Mouse (Mus musculus) stomach, embryonic 14.5 days (tissue): ENCODE measurements around the gene Prcd. TPM values are rescaled to one million over a fixed set of nuclear protein-coding genes. Genes with fewer than 3 reads are reported as not detected.

Experiments used
- ATAC-seq: fragments of 200-750 bp; cut with Nextera tagmentation; 2 replicates; pipeline ENCODE4 v1.8.0; 2017; ENCODE audit warnings: low read depth, moderate TSS enrichment; ENCODE audit not compliant: insufficient number of reproducible peaks, insufficient read depth, low FRiP score
- H3K27ac ChIP-seq: fragments of 300-500 bp; sonication (generic); 2 replicates; pipeline ENCODE4 v1.5.1; 2014; ENCODE audit warnings: mild to moderate bottlenecking, low read length, moderate library complexity, mixed read lengths
- H3K27me3 ChIP-seq: fragments of 300-500 bp; sonication (generic); 2 replicates; pipeline ENCODE4 v1.6.1; 2014; ENCODE audit warnings: low read length, control low read depth, mixed read lengths; ENCODE audit not compliant: control insufficient read depth, insufficient read depth
- H3K36me3 ChIP-seq: fragments of 300-500 bp; sonication (generic); 2 replicates; pipeline ENCODE4 v1.6.1; 2014; ENCODE audit warnings: mild to moderate bottlenecking, control low read depth, low read length, moderate library complexity, mixed read lengths; ENCODE audit not compliant: control insufficient read depth, insufficient read depth
- H3K4me1 ChIP-seq: fragments of 300-500 bp; sonication (generic); 2 replicates; pipeline ENCODE4 v1.6.1; 2014; ENCODE audit warnings: low read length, control low read depth, mixed read lengths; ENCODE audit not compliant: control insufficient read depth, insufficient read depth
- H3K4me2 ChIP-seq: fragments of 300-500 bp; sonication (generic); replicated peaks from 2 replicates; pipeline ENCODE4 v1.6.1; 2014; ENCODE audit warnings: low read depth, low read length, control low read depth
- H3K4me3 ChIP-seq: fragments of 300-500 bp; sonication (generic); 2 replicates; pipeline ENCODE4 v1.5.1; 2014; ENCODE audit warnings: low read depth, low read length, control low read depth
- H3K9ac ChIP-seq: fragments of 300-500 bp; sonication (generic); replicated peaks from 2 replicates; pipeline ENCODE4 v1.6.1; 2014; ENCODE audit warnings: low read depth, mild to moderate bottlenecking, control low read depth, low read length, moderate library complexity, mixed read lengths
- H3K9me3 ChIP-seq: fragments of 300-500 bp; sonication (generic); 2 replicates; pipeline ENCODE4 v1.6.1; 2016; ENCODE audit warnings: low read depth, low read length, control low read depth; ENCODE audit not compliant: control insufficient read depth
- WGBS: fragments of 180-500 bp; shearing (Covaris S2); extraction: QIAGEN DNeasy Blood & Tissue Kit; methylation state at CpG from one replicate; pipeline ENCODE4 v1.1.7; 2014; 5-methylcytosine and 5-hydroxymethylcytosine counted together
- polyA plus RNA-seq: library from polyadenylated mRNA; unstranded; fragments of >200 nt; fragmentation: Nextera tagmentation; extraction: Ambion mirVana; gene quantifications from 2 replicates; pipeline ENCODE4 v1.2.1, GENCODE M21; 2014

The Prcd gene
- polyA plus RNA-seq, 1 experiment from 2014 or later = 1.2 TPM

DNA sequence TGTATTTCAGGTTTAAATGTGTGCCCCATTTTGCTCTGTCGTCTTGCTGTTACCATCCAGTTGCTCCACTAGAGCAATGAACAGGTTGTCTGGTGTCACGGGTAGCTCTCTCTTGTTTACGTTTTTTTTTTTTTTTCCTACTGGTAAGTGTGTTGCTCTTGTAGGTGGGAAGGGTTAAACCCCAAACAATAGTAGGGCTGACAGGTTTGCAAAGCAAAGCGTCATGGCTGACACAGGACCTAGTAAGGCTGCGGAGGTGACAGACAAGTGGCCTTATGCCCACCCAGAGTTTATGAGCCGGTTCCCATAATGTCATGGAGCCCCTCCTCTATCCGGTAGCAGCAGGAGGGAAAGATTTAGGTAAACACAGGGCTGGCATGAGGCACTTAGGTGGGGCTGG lies 53.0 kb downstream of the Prcd start:
- H3K9ac ChIP-seq = no peak overlapping the region
- no peaks in the 10 kb centered on the region for H3K36me3 ChIP-seq
- no peak overlapping the region for H3K4me2 ChIP-seq
- H3K4me3 ChIP-seq = no peak overlapping the region
- no peak for ATAC-seq
- no peaks in the 10 kb centered on the region for H3K27me3 ChIP-seq
- no peak overlapping the region for H3K27ac ChIP-seq
- H3K4me1 ChIP-seq = 0 out of 2 replicates have a peak, but pooled peaks cover 3% of the 10 kb centered on the region
- no peaks in the 10 kb centered on the region for H3K9me3 ChIP-seq
- WGBS = 56% methylated on average over 7 of the region's 7 CpGs

DNA sequence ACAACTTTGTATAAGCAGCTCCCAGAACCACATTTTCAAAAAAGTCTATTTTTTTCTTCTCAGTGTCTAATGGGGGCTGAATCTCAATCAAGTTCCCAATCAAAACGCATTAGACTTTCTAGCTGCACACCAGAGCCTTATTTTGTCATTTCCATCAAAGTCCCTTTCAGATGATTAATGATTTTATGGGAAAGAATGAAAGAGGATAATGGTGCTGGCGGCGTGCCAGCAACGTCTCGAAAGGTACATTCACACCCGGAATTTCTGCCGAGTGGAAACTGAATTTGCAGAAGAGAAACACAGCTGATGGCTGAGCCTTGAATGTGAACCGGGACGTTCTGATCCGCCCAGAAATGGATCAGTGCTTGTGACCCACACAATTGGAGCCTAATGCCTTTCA lies 56.8 kb downstream of the Prcd start:
- Histone ChIP-seq H3K4me3 (no peak overlapping the region), H3K9ac (no peak overlapping the region), H3K27me3 (no peaks in the 10 kb centered on the region), H3K4me2 (no peak overlapping the region), H3K4me1 (0 out of 2 replicates have a peak, but pooled peaks cover 3% of the 10 kb centered on the region), H3K36me3 (no peaks in the 10 kb centered on the region), H3K27ac (no peak overlapping the region), H3K9me3 (no peaks in the 10 kb centered on the region)
- no peak for ATAC-seq
- WGBS = 29% methylated on average over 10 of the region's 10 CpGs

DNA sequence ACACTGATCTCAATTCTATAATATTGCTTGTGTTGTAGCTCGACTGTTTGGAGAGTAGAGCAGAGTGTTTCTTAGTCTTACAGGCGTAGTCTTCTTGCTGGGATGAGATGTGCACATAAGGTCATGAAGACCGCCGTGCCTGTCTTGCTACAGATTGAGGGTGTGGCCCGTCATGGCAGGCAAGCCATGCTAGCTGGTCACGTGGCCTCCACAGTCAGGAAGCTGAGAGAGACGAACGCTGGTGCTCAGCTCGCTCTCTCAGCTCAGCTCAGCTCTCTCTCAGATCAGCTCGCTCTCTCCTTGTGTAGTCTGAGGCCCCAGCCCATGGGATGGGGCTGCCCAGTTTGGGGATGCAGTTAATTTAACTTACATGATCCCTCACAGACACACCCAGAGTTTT lies 57.5 kb downstream of the Prcd start:
- no peaks in the 10 kb centered on the region for H3K36me3 ChIP-seq
- ATAC-seq = no peak
- H3K4me1 ChIP-seq = 0 out of 2 replicates have a peak, but pooled peaks cover 3% of the 10 kb centered on the region
- H3K9ac ChIP-seq = no peak overlapping the region
- 87% methylated on average over 10 of the region's 10 CpGs for WGBS
- H3K4me3 ChIP-seq = no peak overlapping the region
- no peak overlapping the region for H3K27ac ChIP-seq
- no peaks in the 10 kb centered on the region for H3K9me3 ChIP-seq
- no peaks in the 10 kb centered on the region for H3K27me3 ChIP-seq
- no peak overlapping the region for H3K4me2 ChIP-seq

DNA sequence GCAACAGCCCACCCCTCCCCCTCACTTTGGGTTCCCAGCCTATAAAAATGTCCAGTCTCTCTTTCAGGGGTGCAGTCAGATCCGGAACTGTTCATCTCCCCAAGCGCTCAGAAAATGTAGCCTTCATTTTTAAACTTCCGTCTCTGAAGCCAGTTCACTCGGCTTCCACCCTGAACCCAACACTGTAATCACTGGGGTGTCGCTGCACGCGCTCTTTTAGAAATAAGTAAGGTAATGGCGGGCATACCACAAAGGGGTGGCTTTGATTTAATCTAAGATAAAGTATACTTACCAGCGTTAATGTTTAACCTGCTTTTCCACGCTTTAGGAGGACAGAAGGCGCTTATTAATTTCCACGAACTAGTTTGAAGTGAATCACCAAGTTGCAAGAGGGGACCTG lies 60.7 kb downstream of the Prcd start:
- no peak overlapping the region for H3K4me2 ChIP-seq
- no peak for ATAC-seq

More for the DNA sequence above, 60.7 kb downstream of the Prcd start:
- H3K4me1 ChIP-seq = 0 out of 2 replicates have a peak, but pooled peaks cover 3% of the 10 kb centered on the region
- 0 out of 2 replicates have a peak overlapping the region, but pooled peaks have one; percentile 3 for H3K27ac ChIP-seq
- 78% methylated on average over 12 of the region's 12 CpGs for WGBS
- H3K9me3 ChIP-seq = no peaks in the 10 kb centered on the region; the same call in 1 of the 2 replicates
- H3K27me3 ChIP-seq = no peaks in the 10 kb centered on the region
- H3K36me3 ChIP-seq = no peaks in the 10 kb centered on the region
- H3K4me3 ChIP-seq = no peak overlapping the region
- H3K9ac ChIP-seq = no peak overlapping the region

Other genes starting within 250 kb of the Prcd start
- 9.8 and 12.8 TPM in 2 replicates for gene Rnf157, start 240.5 kb upstream of the Prcd start, polyA plus RNA-seq
- 56.1 and 60.7 TPM in 2 replicates for gene Ubald2, start 219.4 kb upstream of the Prcd start, polyA plus RNA-seq
- 0.22 TPM in 1 of 2 replicates, not detected in the other for gene Qrich2, start 187.3 kb upstream of the Prcd start, polyA plus RNA-seq
- gene Prpsap1, start 159.3 kb upstream of the Prcd start, polyA plus RNA-seq = 216 and 218 TPM in 2 replicates
- 11.5 and 13.0 TPM in 2 replicates for gene Sphk1, start 122.6 kb upstream of the Prcd start, polyA plus RNA-seq
- gene Ube2o, start 72.1 kb upstream of the Prcd start, polyA plus RNA-seq = 10.1 and 11.4 TPM in 2 replicates
- not detected in 2 replicates for gene Aanat, start 67.1 kb upstream of the Prcd start, polyA plus RNA-seq
- 4.5 and 6.2 TPM in 2 replicates for gene Rhbdf2, start 26.5 kb upstream of the Prcd start, polyA plus RNA-seq
- gene Cygb, start 779 bp downstream of the Prcd start, polyA plus RNA-seq = 19.9 and 20.8 TPM in 2 replicates
- not detected in 2 replicates for gene St6galnac1, start 122.0 kb downstream of the Prcd start, polyA plus RNA-seq
- 16.5 and 17.4 TPM in 2 replicates for gene Mxra7, start 174.5 kb downstream of the Prcd start, polyA plus RNA-seq
- gene Mettl23, start 189.7 kb downstream of the Prcd start, polyA plus RNA-seq = 68.9 and 71.7 TPM in 2 replicates
- 68.2 and 68.6 TPM in 2 replicates for gene Jmjd6, start 189.9 kb downstream of the Prcd start, polyA plus RNA-seq
- gene Mfsd11, start 198.9 kb downstream of the Prcd start, polyA plus RNA-seq = 38.7 and 40.8 TPM in 2 replicates
- 821 and 918 TPM in 2 replicates for gene Srsf2, start 199.6 kb downstream of the Prcd start, polyA plus RNA-seq